Mouse (Mus musculus): ENCODE measurements at regions not wholly inside any gene's neighbourhood (a gene's known extent, or its start where the extent isn't known, plus 50 kb on each side); places are given as distances from the start of the nearest gene placed in this dataset.

- TF ChIP-seq CTCF (conservative IDR thresholded peaks at IDR 0.05; ENCODE audit: insufficient read depth, insufficient read length, low read depth, low read length), result no peak
- TF ChIP-seq POLR2A (IDR thresholded peaks at IDR 0.05; ENCODE audit: low read depth, low read length), result no peak
Measured at GRCm38 (mm10) chr2:74424726-74425125, 154.5 kb downstream of the Lnpk start.

All from kidney, adult 2 months (tissue).